Mouse (Mus musculus): ENCODE measurements around the gene Plk1. TPM values are rescaled to one million over a fixed set of nuclear protein-coding genes. Genes with fewer than 3 reads are reported as not detected.

The Plk1 gene
- polyA plus RNA-seq, 1 experiment from 2014 or later = 84.4 TPM

- DNase-seq (ENCODE audit: low spot score) (peak; percentile 64), ATAC-seq (ENCODE audit: low FRiP score) (no peak)
Observed at GRCm38 (mm10) chr7:122199296-122199695, 40.1 kb downstream of the Plk1 start.

DNA sequence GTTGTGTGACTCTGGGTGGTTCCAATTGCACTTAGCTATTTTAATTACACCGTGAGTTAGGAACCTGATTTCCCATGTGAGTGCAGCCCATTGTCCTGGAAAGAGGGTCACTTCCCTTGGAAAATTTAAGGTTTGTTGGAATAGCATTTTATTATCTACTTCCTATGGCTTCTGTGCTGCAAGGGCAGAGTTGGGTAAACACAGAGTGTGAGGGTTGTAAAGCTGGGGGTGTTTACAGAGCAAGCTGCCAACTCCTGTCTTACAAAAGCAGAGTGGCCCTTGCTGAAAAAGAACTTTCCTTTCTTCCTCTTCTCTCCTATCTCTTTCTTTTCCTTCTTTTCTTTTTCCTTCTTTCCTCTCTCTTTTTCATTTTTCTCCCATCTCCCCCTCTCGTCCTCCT is 44.7 kb downstream of the Plk1 start:
- no peak overlapping the region for H3K4me3 ChIP-seq (ENCODE audit: low read depth, low read length)
- H3K4me1 ChIP-seq (replicated peaks; ENCODE audit: control insufficient read depth, insufficient read depth, low read length) = no peaks in the 10 kb centered on the region
- no peak overlapping the region for H3K4me2 ChIP-seq (replicated peaks; ENCODE audit: low read depth, low read length)
- no peaks in the 10 kb centered on the region for H3K36me3 ChIP-seq (ENCODE audit: control insufficient read depth, insufficient read depth, low read length)
- H3K27ac ChIP-seq (ENCODE audit: low read depth, low read length) = no peak overlapping the region
- H3K9me3 ChIP-seq (ENCODE audit: control insufficient read depth, low read length) = no peaks in the 10 kb centered on the region
- ATAC-seq (ENCODE audit: low FRiP score) (no peak), DNase-seq (ENCODE audit: low spot score) (no peak)
- H3K9ac ChIP-seq (ENCODE audit: low read depth, low read length) = no peak overlapping the region
- 65% methylated on average over 2 of the region's 2 CpGs for WGBS
- no peaks in the 10 kb centered on the region for H3K27me3 ChIP-seq (ENCODE audit: control insufficient read depth, insufficient read depth, low read length)

More at GRCm38 (mm10) chr7:122199296-122199695, 40.1 kb downstream of the Plk1 start:
- Histone ChIP-seq H3K36me3 (ENCODE audit: control insufficient read depth, insufficient read depth, low read length) (no peaks in the 10 kb centered on the region), H3K4me1 (replicated peaks; ENCODE audit: control insufficient read depth, insufficient read depth, low read length) (no peaks in the 10 kb centered on the region), H3K4me2 (replicated peaks; ENCODE audit: low read depth, low read length) (no peak overlapping the region), H3K4me3 (ENCODE audit: low read depth, low read length) (no peak overlapping the region), H3K9me3 (ENCODE audit: control insufficient read depth, low read length) (no peaks in the 10 kb centered on the region), H3K27me3 (ENCODE audit: control insufficient read depth, insufficient read depth, low read length) (no peaks in the 10 kb centered on the region), H3K27ac (ENCODE audit: low read depth, low read length) (no peak overlapping the region), H3K9ac (ENCODE audit: low read depth, low read length) (no peak overlapping the region)
- WGBS = 38% methylated on average over 5 of the region's 5 CpGs

DNA sequence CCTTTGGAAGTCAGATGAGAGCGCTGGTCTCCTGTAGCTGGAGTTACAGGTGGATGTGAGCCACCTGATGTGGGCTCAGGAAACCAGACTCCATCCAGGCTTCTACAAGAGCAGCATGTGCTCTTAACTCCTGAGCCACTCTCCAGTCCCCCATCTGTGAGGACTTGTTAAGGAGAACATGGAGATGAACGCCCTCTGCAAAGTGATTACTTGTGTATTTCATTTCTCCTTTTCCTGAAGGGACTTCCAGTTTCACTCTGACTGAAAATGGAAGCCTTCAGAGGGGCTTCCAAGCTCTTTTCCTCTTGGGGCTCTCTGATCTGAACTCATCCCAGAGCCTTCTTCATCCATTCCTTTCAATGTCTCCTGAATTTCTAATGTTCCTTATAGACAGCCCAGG is 46.9 kb downstream of the Plk1 start:
- WGBS = 83% methylated on average over 2 of the region's 2 CpGs
- ATAC-seq (ENCODE audit: low FRiP score) = no peak

GRCm38 (mm10) chr7:122208276-122209021 is 49.2 kb downstream of the Plk1 start:
- H3K9me3 ChIP-seq (ENCODE audit: control insufficient read depth, low read length) = no peaks in the 10 kb centered on the region
- H3K9ac ChIP-seq (ENCODE audit: low read depth, low read length) = no peak overlapping the region
- no peak overlapping the region for H3K27ac ChIP-seq (ENCODE audit: low read depth, low read length)
- H3K4me1 ChIP-seq (replicated peaks; ENCODE audit: control insufficient read depth, insufficient read depth, low read length) = no peaks in the 10 kb centered on the region
- H3K4me3 ChIP-seq (ENCODE audit: low read depth, low read length) = no peak overlapping the region
- no peaks in the 10 kb centered on the region for H3K36me3 ChIP-seq (ENCODE audit: control insufficient read depth, insufficient read depth, low read length)
- H3K27me3 ChIP-seq (ENCODE audit: control insufficient read depth, insufficient read depth, low read length) = no peaks in the 10 kb centered on the region
- DNase-seq (ENCODE audit: low spot score) = no peak
- H3K4me2 ChIP-seq (replicated peaks; ENCODE audit: low read depth, low read length) = no peak overlapping the region
- no peak for ATAC-seq (ENCODE audit: low FRiP score)
- WGBS = 65% methylated on average over 7 of the region's 7 CpGs

More for the DNA sequence above, 46.9 kb downstream of the Plk1 start:
- Histone ChIP-seq H3K27ac (ENCODE audit: low read depth, low read length) (no peak overlapping the region), H3K4me2 (replicated peaks; ENCODE audit: low read depth, low read length) (no peak overlapping the region), H3K27me3 (ENCODE audit: control insufficient read depth, insufficient read depth, low read length) (no peaks in the 10 kb centered on the region), H3K36me3 (ENCODE audit: control insufficient read depth, insufficient read depth, low read length) (no peaks in the 10 kb centered on the region), H3K4me1 (replicated peaks; ENCODE audit: control insufficient read depth, insufficient read depth, low read length) (no peaks in the 10 kb centered on the region), H3K9me3 (ENCODE audit: control insufficient read depth, low read length) (no peaks in the 10 kb centered on the region), H3K4me3 (ENCODE audit: low read depth, low read length) (no peak overlapping the region), H3K9ac (ENCODE audit: low read depth, low read length) (no peak overlapping the region)
- no peak for DNase-seq (ENCODE audit: low spot score)

- DNase-seq (ENCODE audit: low spot score) = peak; percentile 10
- Histone ChIP-seq H3K27ac (ENCODE audit: low read depth, low read length) (no peak within 1 kb of the TSS), H3K4me3 (ENCODE audit: low read depth, low read length) (no peak within 1 kb of the TSS), H3K4me1 (replicated peaks; ENCODE audit: control insufficient read depth, insufficient read depth, low read length) (no peaks in the 10 kb centered on the region), H3K27me3 (ENCODE audit: control insufficient read depth, insufficient read depth, low read length) (no peaks in the 10 kb centered on the region), H3K4me2 (replicated peaks; ENCODE audit: low read depth, low read length) (peak within 1 kb of the TSS; percentile 9), H3K9ac (ENCODE audit: low read depth, low read length) (no peak within 1 kb of the TSS), H3K36me3 (ENCODE audit: control insufficient read depth, insufficient read depth, low read length) (no peaks in the 10 kb centered on the region), H3K9me3 (ENCODE audit: control insufficient read depth, low read length) (no peaks in the 10 kb centered on the region)
- WGBS = 29% methylated on average over 20 of the region's 20 CpGs
- ATAC-seq (ENCODE audit: low FRiP score) = no peak
Observed at GRCm38 (mm10) chr7:122219315-122219801, 60.1 kb downstream of the Plk1 start, which contains the start of gene Chp2. Chp2 (plus strand) TSS chr7:122219496.

Other genes starting within 250 kb of the Plk1 start
- gene Cog7, start 177.7 kb upstream of the Plk1 start, polyA plus RNA-seq (2014; fragmentation: Nextera tagmentation; extraction: Ambion mirVana) = 18.5 and 21.6 TPM in 2 replicates
- gene Gga2, start 138.2 kb upstream of the Plk1 start, polyA plus RNA-seq (2014; fragmentation: Nextera tagmentation; extraction: Ambion mirVana) = 38.8 and 56.0 TPM in 2 replicates
- 94.1 and 94.5 TPM in 2 replicates for gene Ubfd1, start 92.3 kb upstream of the Plk1 start, polyA plus RNA-seq (2014; fragmentation: Nextera tagmentation; extraction: Ambion mirVana)
- 14.5 TPM in 2 replicates for gene Ears2, start 92.2 kb upstream of the Plk1 start, polyA plus RNA-seq (2014; fragmentation: Nextera tagmentation; extraction: Ambion mirVana)
- 649 and 690 TPM in 2 replicates for gene Ndufab1, start 57.6 kb upstream of the Plk1 start, polyA plus RNA-seq (2014; fragmentation: Nextera tagmentation; extraction: Ambion mirVana)
- gene Palb2, start 26.5 kb upstream of the Plk1 start, polyA plus RNA-seq (2014; fragmentation: Nextera tagmentation; extraction: Ambion mirVana) = 14.6 and 20.9 TPM in 2 replicates
- 143 and 144 TPM in 2 replicates for gene Dctn5, start 26.4 kb upstream of the Plk1 start, polyA plus RNA-seq (2014; fragmentation: Nextera tagmentation; extraction: Ambion mirVana)
- gene Ern2, start 26.8 kb downstream of the Plk1 start, polyA plus RNA-seq (2014; fragmentation: Nextera tagmentation; extraction: Ambion mirVana) = 0.07 and 0.19 TPM in 2 replicates
- gene Chp2, start 60.1 kb downstream of the Plk1 start, polyA plus RNA-seq (2014; fragmentation: Nextera tagmentation; extraction: Ambion mirVana) = 0.11 and 0.14 TPM in 2 replicates
- gene Prkcb, start 129.3 kb downstream of the Plk1 start, polyA plus RNA-seq (2014; fragmentation: Nextera tagmentation; extraction: Ambion mirVana) = 17.8 and 22.3 TPM in 2 replicates